Mouse (Mus musculus): Measurements from ENCODE around the gene Gm8297. TPM values are rescaled to one million over a fixed set of nuclear protein-coding genes. Genes with fewer than 3 reads are reported as not detected.
"Not testable (repeated sequence)": the region's sequence is repeated elsewhere in the genome, so short reads cannot be mapped to it uniquely, and the experiment has no call there.

Gm8297 gene
- total RNA-seq (2021), result not detected

- DNase-seq (ENCODE audit: low spot score in 2 of 2); intact Hi-C loops (cut with DNase I): not testable (repeated sequence)
Measured at GRCm38 (mm10) chr14:4983635-4984034, at the start of gene Gm8297. Gene Gm8297 (plus strand): TSS chr14:4983935.

GRCm38 (mm10) chr14:5015591-5015990 is 31.9 kb downstream of the Gm8297 start, which contains the start of gene Gm3298:
Gene Gm3298 (plus strand): TSS chr14:5015891.
- DNase-seq (ENCODE audit: low spot score in 2 of 2); intact Hi-C loops (cut with DNase I): not testable (repeated sequence)

Other genes starting within 250 kb of the Gm8297 start
- not detected for gene Gm9602, start 207.6 kb upstream of the Gm8297 start, total RNA-seq (2021)
- gene Gm3269, start 145.8 kb upstream of the Gm8297 start, total RNA-seq (2021), result not detected
- 1 to 10 TPM; 4.6 to 6.0 TPM for gene Gm3264, start 128.4 kb upstream of the Gm8297 start, total RNA-seq (2021)
- gene Gm3278, start 91.5 kb upstream of the Gm8297 start, total RNA-seq (2021), result not detected
- not detected for gene Gm3298, start 32.0 kb downstream of the Gm8297 start, total RNA-seq (2021)
- gene 4930555G01Rik, start 66.7 kb downstream of the Gm8297 start, total RNA-seq (2021), result not detected
- 1 to 10 TPM; 1.4 to 2.2 TPM for gene Gm8281, start 87.1 kb downstream of the Gm8297 start, total RNA-seq (2021)
- gene Gm8279, start 147.6 kb downstream of the Gm8297 start, total RNA-seq (2021), result not detected
- gene Gm3317, start 180.6 kb downstream of the Gm8297 start, total RNA-seq (2021), result not detected
- not detected for gene Gm8271, start 201.9 kb downstream of the Gm8297 start, total RNA-seq (2021)